Mouse (Mus musculus): ENCODE measurements around the gene Ripor1.

The Ripor1 gene

GRCm38 (mm10) chr8:105634771-105635458 is 29.9 kb downstream of the Ripor1 start:
- DNase-seq = peak; percentile 51

GRCm38 (mm10) chr8:105635481-105635880 is 30.4 kb downstream of the Ripor1 start:
- no peak for DNase-seq

GRCm38 (mm10) chr8:105636018-105636962 is 31.2 kb downstream of the Ripor1 start, which contains the start of gene Ctcf:
Gene Ctcf, plus strand, starts transcription at chr8:105636568.
- DNase-seq = peak; percentile 96

- peak; percentile 74 for DNase-seq
These were observed 32.0 kb downstream of the Ripor1 start, which contains the start of gene Agrp for GRCm38 (mm10) chr8:105636963-105637510. Gene Agrp, minus strand, starts transcription at chr8:105637393.

- peak; percentile 59 for DNase-seq
These were observed 32.6 kb downstream of the Ripor1 start for GRCm38 (mm10) chr8:105637601-105638041.

GRCm38 (mm10) chr8:105638510-105638909 is 33.5 kb downstream of the Ripor1 start:
- DNase-seq = peak; percentile 50

- no peak for DNase-seq
These were observed 34.8 kb downstream of the Ripor1 start for GRCm38 (mm10) chr8:105639835-105640234.

GRCm38 (mm10) chr8:105640511-105640910 is 35.5 kb downstream of the Ripor1 start:
- DNase-seq = no peak

GRCm38 (mm10) chr8:105645205-105645604 is 40.1 kb downstream of the Ripor1 start:
- no peak for DNase-seq

GRCm38 (mm10) chr8:105648929-105649328 is 43.9 kb downstream of the Ripor1 start:
- DNase-seq = no peak

- DNase-seq = no peak
These were observed 52.6 kb downstream of the Ripor1 start for GRCm38 (mm10) chr8:105657641-105658040.

- DNase-seq = peak; percentile 43
These were observed 56.1 kb downstream of the Ripor1 start for GRCm38 (mm10) chr8:105661167-105661566.
